Comparison of ENCODE assay signal across 26 mouse cellular contexts in genomic region chr16:9760347-9760746, GRCm38 (mm10).
"Had no signal": no experiment of that assay in that cellular context is flagged by ENCODE, and none has a peak within 500 bp of the region (broad histone marks: within the 10 kb centered on the region; RNA-seq: fewer than 3 reads in every experiment).

No protein-coding gene starts in this region.

- DNase-seq: gastrocnemius, adult 2 months; gastrocnemius, postnatal 10 days; gastrocnemius, postnatal 25 days; heart, adult 2 months; heart, postnatal 10 days; heart, postnatal 4 days; kidney, adult 18-20 months; kidney, adult 8-10 months; kidney, postnatal 10 days; kidney, postnatal 25 days; kidney, postnatal 4 days; layer of hippocampus, adult 9-11 months; liver; liver, embryonic 13.5 days had no signal

- ATAC-seq: hindbrain, embryonic 16.5 days; inflammation-experienced regulatory T-cells, adult 6 months; intestine, embryonic 15.5 days; intestine, postnatal 0 days had no signal

- H3K27ac ChIP-seq: gastrocnemius, adult 2 months; heart, adult 2 months; heart, embryonic 10.5 days; hindbrain, embryonic 10.5 days; hindbrain, embryonic 12.5 days; hindbrain, embryonic 14.5 days; intestine, embryonic 15.5 days; limb, embryonic 10.5 days; limb, embryonic 12.5 days; liver, embryonic 13.5 days; liver, embryonic 15.5 days had no signal

- H3K4me3 ChIP-seq: gastrocnemius, adult 2 months; heart, adult 2 months; heart, embryonic 10.5 days; heart, embryonic 12.5 days; hindbrain, embryonic 10.5 days; hindbrain, embryonic 12.5 days; intestine, embryonic 15.5 days; limb, embryonic 10.5 days; limb, embryonic 12.5 days; liver, embryonic 13.5 days; liver, embryonic 15.5 days had no signal
